Mouse (Mus musculus): ENCODE data around the gene C1ql4. TPM values are rescaled to one million over a fixed set of nuclear protein-coding genes. Genes with fewer than 3 reads are reported as not detected.

The C1ql4 gene
- total RNA-seq, 2 experiments from 2014 or later = not detected

- no peak for DNase-seq (ENCODE audit: low spot score in 2 of 2)
- intact Hi-C loops (cut with DNase I) = no loop called here
Measured at GRCm38 (mm10) chr15:99105238-99105637, 17.6 kb upstream of the C1ql4 start.

- intact Hi-C loops (cut with DNase I) = loop anchor here (1.0 to 10.0 kb wide), 2 partner anchors 51 to 215 kb away; no protein-coding TSS in a partner anchor
- no peak for DNase-seq (ENCODE audit: low spot score in 2 of 2)
Measured at GRCm38 (mm10) chr15:99099984-99100383, 12.4 kb upstream of the C1ql4 start.

- peak in 1 of 2 experiments; percentile 25 for DNase-seq (ENCODE audit: low spot score in 2 of 2)
- intact Hi-C loops (cut with DNase I) = loop anchor here (1.0 to 10.0 kb wide), 2 partner anchors 50 to 214 kb away; no protein-coding TSS in a partner anchor
Measured at GRCm38 (mm10) chr15:99099139-99099556, 11.5 kb upstream of the C1ql4 start.

- DNase-seq (ENCODE audit: low spot score in 2 of 2) = no peak
- intact Hi-C loops (cut with DNase I) = loop anchor here (10.0 kb wide), 1 partner anchor 214 kb away; no protein-coding TSS in a partner anchor
Measured at GRCm38 (mm10) chr15:99098493-99098861, 10.9 kb upstream of the C1ql4 start.

- DNase-seq (ENCODE audit: low spot score in 2 of 2) = no peak
- intact Hi-C loops (cut with DNase I) = loop anchor here (10.0 kb wide), 1 partner anchor 213 kb away; no protein-coding TSS in a partner anchor
Measured at GRCm38 (mm10) chr15:99097840-99098492, 10.3 kb upstream of the C1ql4 start.

GRCm38 (mm10) chr15:99096831-99097500, 9.3 kb upstream of the C1ql4 start:
- no peak for DNase-seq (ENCODE audit: low spot score in 2 of 2)
- intact Hi-C loops (cut with DNase I) = loop anchor here (10.0 kb wide), 1 partner anchor 212 kb away; no protein-coding TSS in a partner anchor

GRCm38 (mm10) chr15:99096061-99096793, 8.6 kb upstream of the C1ql4 start:
- DNase-seq (ENCODE audit: low spot score in 2 of 2) = no peak
- intact Hi-C loops (cut with DNase I) = loop anchor here (10.0 kb wide), 1 partner anchor 211 kb away; no protein-coding TSS in a partner anchor

GRCm38 (mm10) chr15:99095356-99095755, 7.7 kb upstream of the C1ql4 start:
- intact Hi-C loops (cut with DNase I) = loop anchor here (10.0 kb wide), 1 partner anchor 211 kb away; no protein-coding TSS in a partner anchor

GRCm38 (mm10) chr15:99094631-99095270, 7.1 kb upstream of the C1ql4 start:
- DNase-seq (ENCODE audit: low spot score in 2 of 2) = no peak
- intact Hi-C loops (cut with DNase I) = loop anchor here (10.0 kb wide), 1 partner anchor 210 kb away; no protein-coding TSS in a partner anchor

More at GRCm38 (mm10) chr15:99095356-99095755, 7.7 kb upstream of the C1ql4 start:
- no peak for DNase-seq (ENCODE audit: low spot score in 2 of 2)

GRCm38 (mm10) chr15:99093291-99094258, 6.0 kb upstream of the C1ql4 start:
- peak; percentile 16 to 26 for DNase-seq (ENCODE audit: low spot score in 2 of 2)
- intact Hi-C loops (cut with DNase I) = loop anchor here (10.0 kb wide), 1 partner anchor 209 kb away; no protein-coding TSS in a partner anchor

GRCm38 (mm10) chr15:99092870-99093269, 5.3 kb upstream of the C1ql4 start, which contains the start of gene Dnajc22:
Gene Dnajc22, plus strand, starts transcription at chr15:99093170.
- no peak for DNase-seq (ENCODE audit: low spot score in 2 of 2)
- intact Hi-C loops (cut with DNase I) = loop anchor here (10.0 kb wide), 1 partner anchor 208 kb away; no protein-coding TSS in a partner anchor

- DNase-seq (ENCODE audit: low spot score in 2 of 2) = no peak
- intact Hi-C loops (cut with DNase I) = no loop called here
Measured at GRCm38 (mm10) chr15:99089069-99089468, 1.5 kb upstream of the C1ql4 start.

- intact Hi-C loops (cut with DNase I) = no loop called here
- peak; percentile 36 to 41 for DNase-seq (ENCODE audit: low spot score in 2 of 2)
Measured at GRCm38 (mm10) chr15:99088292-99088691, 675 bp upstream of the C1ql4 start.

GRCm38 (mm10) chr15:99085997-99086396, 1.6 kb downstream of the C1ql4 start:
- intact Hi-C loops (cut with DNase I) = no loop called here
- DNase-seq (ENCODE audit: low spot score in 2 of 2) = no peak

- DNase-seq (ENCODE audit: low spot score in 2 of 2) = no peak
- intact Hi-C loops (cut with DNase I) = no loop called here
Measured at GRCm38 (mm10) chr15:99084618-99085017, 3.0 kb downstream of the C1ql4 start.

- no peak for DNase-seq (ENCODE audit: low spot score in 2 of 2)
- intact Hi-C loops (cut with DNase I) = no loop called here
Measured at GRCm38 (mm10) chr15:99083867-99084557, 3.6 kb downstream of the C1ql4 start.

GRCm38 (mm10) chr15:99083258-99083657, 4.4 kb downstream of the C1ql4 start:
- peak; percentile 27 to 45 for DNase-seq (ENCODE audit: low spot score in 2 of 2)
- intact Hi-C loops (cut with DNase I) = no loop called here

- intact Hi-C loops (cut with DNase I) = no loop called here
- no peak for DNase-seq (ENCODE audit: low spot score in 2 of 2)
Measured at GRCm38 (mm10) chr15:99082840-99083239, 4.8 kb downstream of the C1ql4 start.

Data from left cerebral cortex, postnatal 25 days (tissue).